Mouse (Mus musculus) liver, embryonic 12.5 days (tissue): ENCODE data around the gene Spem2. TPM values are rescaled to one million over a fixed set of nuclear protein-coding genes. Genes with fewer than 3 reads are reported as not detected.
A peak's percentile ranks its signal among the peaks of the same experiment; 100 is the strongest.

Source experiments
- ATAC-seq: fragments of 200-750 bp; cut with Nextera tagmentation; 2 replicates; pipeline ENCODE4 v1.8.0; 2017; ENCODE audit warnings: moderate number of reproducible peaks, mild to moderate bottlenecking, moderate library complexity
- H3K27ac ChIP-seq: fragments of 300-500 bp; sonication (generic); 2 replicates; pipeline ENCODE4 v1.5.1; 2016; ENCODE audit warnings: mild to moderate bottlenecking
- H3K27me3 ChIP-seq: fragments of 300-500 bp; sonication (generic); replicated peaks from 2 replicates; pipeline ENCODE4 v1.6.1; 2016; ENCODE audit warnings: mild to moderate bottlenecking, moderate library complexity
- H3K36me3 ChIP-seq: fragments of 300-500 bp; sonication (generic); 2 replicates; pipeline ENCODE4 v1.6.1; 2016; ENCODE audit warnings: mild to moderate bottlenecking, moderate library complexity
- H3K4me1 ChIP-seq: fragments of 300-500 bp; sonication (generic); 2 replicates; pipeline ENCODE4 v1.6.1; 2016
- H3K4me2 ChIP-seq: fragments of 300-500 bp; sonication (generic); 2 replicates; pipeline ENCODE4 v1.6.1; 2016; ENCODE audit warnings: mild to moderate bottlenecking, moderate library complexity
- H3K4me3 ChIP-seq: fragments of 300-500 bp; sonication (generic); 2 replicates; pipeline ENCODE4 v1.5.1; 2016; ENCODE audit warnings: mild to moderate bottlenecking, moderate library complexity
- H3K9ac ChIP-seq: fragments of 300-500 bp; sonication (generic); 2 replicates; pipeline ENCODE4 v1.6.1; 2016; ENCODE audit warnings: mild to moderate bottlenecking, moderate library complexity
- H3K9me3 ChIP-seq: fragments of 300-500 bp; sonication (generic); replicated peaks from 2 replicates; pipeline ENCODE4 v1.6.1; 2016; ENCODE audit warnings: mild to moderate bottlenecking, moderate library complexity
- WGBS: fragments of 180-500 bp; shearing (Covaris S2); methylation state at CpG from one replicate; pipeline ENCODE4 v1.1.7; 2016; ENCODE audit not compliant: insufficient replicate concordance; 5-methylcytosine and 5-hydroxymethylcytosine counted together
- polyA plus RNA-seq: library from polyadenylated mRNA; unstranded; fragments of >200 nt; fragmentation: Nextera tagmentation; extraction: Ambion mirVana; gene quantifications from 2 replicates; pipeline ENCODE4 v1.2.1, GENCODE M21; 2016

Spem2 gene
- polyA plus RNA-seq, 1 experiment from 2014 or later = not detected

GRCm38 (mm10) chr11:69834001-69834549 lies 15.8 kb upstream of the Spem2 start:
- peak overlapping the region; percentile 44 for H3K4me3 ChIP-seq
- H3K4me2 ChIP-seq = peak overlapping the region; percentile 98
- WGBS = 5% methylated on average over 46 of the region's 48 CpGs
- H3K27me3 ChIP-seq = peaks cover 82% of the 10 kb centered on the region
- peak overlapping the region; percentile 68 for H3K9ac ChIP-seq
- H3K36me3 ChIP-seq = 0 out of 2 replicates have a peak, but pooled peaks cover 4% of the 10 kb centered on the region
- no peak overlapping the region for H3K27ac ChIP-seq
- ATAC-seq = peak; percentile 31; the same call in 1 of the 2 replicates
- peaks cover 58% of the 10 kb centered on the region for H3K4me1 ChIP-seq
- no peaks in the 10 kb centered on the region for H3K9me3 ChIP-seq

GRCm38 (mm10) chr11:69833554-69833953 lies 15.3 kb upstream of the Spem2 start:
- Histone ChIP-seq H3K4me3 (peak overlapping the region; percentile 44), H3K9me3 (no peaks in the 10 kb centered on the region), H3K27me3 (peaks cover 82% of the 10 kb centered on the region), H3K4me2 (peak overlapping the region; percentile 98), H3K36me3 (0 out of 2 replicates have a peak, but pooled peaks cover 4% of the 10 kb centered on the region), H3K27ac (no peak overlapping the region), H3K4me1 (peaks cover 54% of the 10 kb centered on the region), H3K9ac (peak overlapping the region; percentile 68)
- ATAC-seq = no peak
- 41% methylated on average over 8 of the region's 8 CpGs for WGBS

DNA sequence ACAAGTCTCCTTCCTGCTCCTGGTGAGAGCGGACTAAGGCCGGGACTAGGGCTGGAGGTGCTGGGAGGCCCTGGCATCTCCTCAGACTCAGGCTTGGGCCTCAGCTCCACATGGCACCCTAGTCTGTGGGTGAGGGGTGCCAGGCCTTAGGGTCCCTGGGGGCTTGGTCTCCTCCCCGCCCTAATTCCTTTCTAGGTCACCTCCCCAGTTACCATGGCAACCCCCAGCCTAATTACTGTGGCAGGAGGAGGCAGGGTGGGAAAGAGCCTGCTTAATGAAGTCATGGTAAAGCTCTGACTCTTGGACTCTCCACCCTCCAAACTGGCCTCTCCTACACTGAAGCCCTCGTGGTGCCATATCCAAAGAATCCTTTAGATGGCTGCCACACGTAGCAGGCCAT lies 10.6 kb upstream of the Spem2 start:
- Histone ChIP-seq H3K4me1 (peaks cover 13% of the 10 kb centered on the region), H3K4me2 (no peak overlapping the region), H3K9ac (no peak overlapping the region), H3K36me3 (peaks cover 41% of the 10 kb centered on the region), H3K9me3 (no peaks in the 10 kb centered on the region), H3K4me3 (no peak overlapping the region), H3K27me3 (peaks cover 49% of the 10 kb centered on the region), H3K27ac (no peak overlapping the region)
- no peak for ATAC-seq
- 75% methylated on average over 5 of the region's 5 CpGs for WGBS

- Histone ChIP-seq H3K36me3 (peaks cover 37% of the 10 kb centered on the region), H3K9ac (no peak overlapping the region), H3K27ac (no peak overlapping the region), H3K4me3 (no peak overlapping the region), H3K9me3 (no peaks in the 10 kb centered on the region), H3K4me2 (no peak overlapping the region), H3K4me1 (no peaks in the 10 kb centered on the region), H3K27me3 (peaks cover 15% of the 10 kb centered on the region)
- 55% methylated on average over 2 of the region's 2 CpGs for WGBS
- ATAC-seq = no peak
These were observed 5.2 kb upstream of the Spem2 start for GRCm38 (mm10) chr11:69823456-69823855.

DNA sequence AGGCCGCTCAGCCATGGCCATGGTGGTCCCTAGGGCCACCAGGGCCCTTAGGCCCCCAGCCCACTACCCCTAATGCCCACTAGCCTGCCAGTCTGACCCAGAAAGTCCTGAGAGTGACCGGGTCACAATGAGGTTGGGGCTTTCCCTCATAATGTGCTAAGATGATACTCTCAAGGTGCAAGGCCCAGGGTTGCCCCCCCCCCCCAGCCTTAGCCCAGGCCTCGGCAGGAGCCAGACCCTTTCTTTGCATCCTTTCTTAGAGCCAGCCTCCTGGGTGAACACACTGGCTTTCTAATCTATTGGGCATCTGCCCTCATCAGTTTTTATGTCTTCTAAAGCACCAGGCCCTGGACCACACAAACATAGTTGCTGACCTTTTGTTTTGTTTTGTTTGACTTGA lies 3.8 kb upstream of the Spem2 start, which contains the start of gene Spem1:
Gene Spem1 (minus strand): TSS at position 101 of the 400 bp plus-strand sequence.
- Histone ChIP-seq H3K4me2 (no peak within 1 kb of the TSS), H3K4me3 (no peak within 1 kb of the TSS), H3K4me1 (no peaks in the 10 kb centered on the region), H3K9ac (no peak within 1 kb of the TSS), H3K27ac (no peak within 1 kb of the TSS), H3K27me3 (peaks cover 24% of the 10 kb centered on the region), H3K9me3 (no peaks in the 10 kb centered on the region), H3K36me3 (peaks cover 23% of the 10 kb centered on the region)
- no peak for ATAC-seq
- 77% methylated on average over 3 of the region's 3 CpGs for WGBS

DNA sequence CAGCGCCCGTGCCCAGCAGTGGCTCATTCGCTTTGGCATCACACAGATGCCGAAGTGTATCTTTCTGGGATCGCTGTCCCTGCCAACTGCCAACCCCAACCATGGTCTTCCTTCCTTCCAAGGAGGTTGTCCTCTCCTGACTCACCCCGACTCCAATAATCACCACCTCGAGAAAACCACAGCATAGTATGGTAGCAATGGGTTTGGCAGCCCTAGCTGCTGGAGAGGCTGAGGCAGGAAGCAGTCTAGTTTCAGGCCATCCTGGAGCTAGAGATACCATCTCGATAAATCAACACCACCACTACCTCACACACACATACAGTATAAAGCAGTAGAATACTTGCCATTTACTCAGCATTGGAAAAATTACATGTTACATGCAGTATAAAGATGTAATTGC lies 606 bp upstream of the Spem2 start:
- H3K27me3 ChIP-seq = peaks cover 34% of the 10 kb centered on the region
- ATAC-seq = no peak
- H3K4me3 ChIP-seq = no peak overlapping the region
- WGBS = 68% methylated on average over 8 of the region's 8 CpGs
- no peaks in the 10 kb centered on the region for H3K36me3 ChIP-seq
- no peak overlapping the region for H3K4me2 ChIP-seq
- no peaks in the 10 kb centered on the region for H3K4me1 ChIP-seq
- H3K9ac ChIP-seq = no peak overlapping the region
- H3K27ac ChIP-seq = no peak overlapping the region
- H3K9me3 ChIP-seq = no peaks in the 10 kb centered on the region

- Histone ChIP-seq H3K9me3 (no peaks in the 10 kb centered on the region), H3K27me3 (peaks cover 52% of the 10 kb centered on the region), H3K36me3 (no peaks in the 10 kb centered on the region), H3K4me1 (no peaks in the 10 kb centered on the region), H3K9ac (no peak overlapping the region), H3K4me3 (no peak overlapping the region), H3K4me2 (no peak overlapping the region), H3K27ac (no peak overlapping the region)
- no peak for ATAC-seq
- 83% methylated on average over 12 of the region's 12 CpGs for WGBS
These were observed 1.7 kb downstream of the Spem2 start for GRCm38 (mm10) chr11:69816520-69816919.

- Histone ChIP-seq H3K4me2 (no peak within 1 kb of the TSS), H3K4me3 (no peak within 1 kb of the TSS), H3K27ac (no peak within 1 kb of the TSS), H3K4me1 (no peaks in the 10 kb centered on the region), H3K9me3 (no peaks in the 10 kb centered on the region), H3K36me3 (no peaks in the 10 kb centered on the region), H3K27me3 (peaks cover 66% of the 10 kb centered on the region), H3K9ac (no peak within 1 kb of the TSS)
- no peak for ATAC-seq
- 56% methylated on average over 10 of the region's 10 CpGs for WGBS
These were observed 3.1 kb downstream of the Spem2 start, which contains the start of gene Gm39566 for GRCm38 (mm10) chr11:69815155-69815554. TSS of gene Gm39566 (minus strand) at chr11:69815298.

- H3K4me2 ChIP-seq = no peak overlapping the region
- no peak overlapping the region for H3K27ac ChIP-seq
- 0 out of 2 replicates have a peak, but pooled peaks cover 5% of the 10 kb centered on the region for H3K9me3 ChIP-seq
- no peak overlapping the region for H3K4me3 ChIP-seq
- peaks cover 73% of the 10 kb centered on the region for H3K27me3 ChIP-seq
- no peaks in the 10 kb centered on the region for H3K36me3 ChIP-seq
- no peaks in the 10 kb centered on the region for H3K4me1 ChIP-seq
- ATAC-seq = no peak
- H3K9ac ChIP-seq = no peak overlapping the region
These were observed 8.0 kb downstream of the Spem2 start for GRCm38 (mm10) chr11:69810280-69810679.

DNA sequence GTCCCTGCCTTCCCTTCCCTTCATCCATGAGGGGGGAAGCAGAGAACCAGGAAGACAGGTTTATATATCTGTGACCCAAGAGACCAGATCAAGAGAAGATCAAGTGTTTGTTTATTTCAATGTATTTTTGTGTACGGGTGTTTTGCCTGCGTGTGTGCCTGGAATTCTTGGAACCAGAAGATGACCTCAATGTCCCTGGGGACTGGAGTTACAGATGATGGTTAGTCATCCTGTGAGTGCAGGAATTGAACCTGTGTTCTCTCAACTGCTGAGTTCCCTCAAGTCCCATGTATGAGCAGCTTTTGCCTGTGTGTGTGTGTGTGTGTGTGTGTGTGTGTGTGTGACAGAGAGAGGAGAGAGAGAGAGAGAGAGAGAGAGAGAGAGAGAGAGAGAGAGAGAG lies 10.6 kb downstream of the Spem2 start:
- peaks cover 79% of the 10 kb centered on the region for H3K27me3 ChIP-seq
- ATAC-seq = no peak
- 71% methylated on average over 2 of the region's 2 CpGs for WGBS
- H3K4me3 ChIP-seq = no peak overlapping the region
- H3K27ac ChIP-seq = no peak overlapping the region
- no peaks in the 10 kb centered on the region for H3K36me3 ChIP-seq
- no peak overlapping the region for H3K4me2 ChIP-seq
- 0 out of 2 replicates have a peak, but pooled peaks cover 5% of the 10 kb centered on the region for H3K9me3 ChIP-seq
- peaks cover 25% of the 10 kb centered on the region for H3K4me1 ChIP-seq
- H3K9ac ChIP-seq = no peak overlapping the region

DNA sequence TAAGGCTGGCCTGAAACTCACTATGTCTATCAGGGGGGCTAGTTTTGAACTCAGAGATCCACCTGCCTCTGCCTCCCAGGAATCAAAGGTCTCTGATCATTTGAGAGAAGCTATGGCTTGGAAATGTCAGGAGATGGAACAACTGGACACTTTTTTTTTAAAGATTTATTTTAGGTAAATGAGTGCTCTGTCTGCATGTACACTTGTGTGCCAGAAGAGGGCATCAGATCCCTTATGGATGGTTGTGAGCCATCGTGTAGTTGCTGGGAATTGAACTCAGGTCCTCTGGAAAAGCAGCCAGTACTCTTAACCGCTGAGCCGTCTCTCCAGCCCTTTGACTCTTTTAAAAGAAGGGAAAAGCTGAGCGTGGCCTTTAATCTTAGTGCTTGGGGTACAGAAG lies 11.9 kb downstream of the Spem2 start:
- Histone ChIP-seq H3K36me3 (no peaks in the 10 kb centered on the region), H3K4me1 (peaks cover 37% of the 10 kb centered on the region), H3K9ac (no peak overlapping the region), H3K27me3 (peaks cover 80% of the 10 kb centered on the region), H3K27ac (no peak overlapping the region), H3K4me2 (no peak overlapping the region), H3K4me3 (no peak overlapping the region), H3K9me3 (0 out of 2 replicates have a peak, but pooled peaks cover 5% of the 10 kb centered on the region)
- ATAC-seq = no peak
- 66% methylated on average over 4 of the region's 4 CpGs for WGBS

DNA sequence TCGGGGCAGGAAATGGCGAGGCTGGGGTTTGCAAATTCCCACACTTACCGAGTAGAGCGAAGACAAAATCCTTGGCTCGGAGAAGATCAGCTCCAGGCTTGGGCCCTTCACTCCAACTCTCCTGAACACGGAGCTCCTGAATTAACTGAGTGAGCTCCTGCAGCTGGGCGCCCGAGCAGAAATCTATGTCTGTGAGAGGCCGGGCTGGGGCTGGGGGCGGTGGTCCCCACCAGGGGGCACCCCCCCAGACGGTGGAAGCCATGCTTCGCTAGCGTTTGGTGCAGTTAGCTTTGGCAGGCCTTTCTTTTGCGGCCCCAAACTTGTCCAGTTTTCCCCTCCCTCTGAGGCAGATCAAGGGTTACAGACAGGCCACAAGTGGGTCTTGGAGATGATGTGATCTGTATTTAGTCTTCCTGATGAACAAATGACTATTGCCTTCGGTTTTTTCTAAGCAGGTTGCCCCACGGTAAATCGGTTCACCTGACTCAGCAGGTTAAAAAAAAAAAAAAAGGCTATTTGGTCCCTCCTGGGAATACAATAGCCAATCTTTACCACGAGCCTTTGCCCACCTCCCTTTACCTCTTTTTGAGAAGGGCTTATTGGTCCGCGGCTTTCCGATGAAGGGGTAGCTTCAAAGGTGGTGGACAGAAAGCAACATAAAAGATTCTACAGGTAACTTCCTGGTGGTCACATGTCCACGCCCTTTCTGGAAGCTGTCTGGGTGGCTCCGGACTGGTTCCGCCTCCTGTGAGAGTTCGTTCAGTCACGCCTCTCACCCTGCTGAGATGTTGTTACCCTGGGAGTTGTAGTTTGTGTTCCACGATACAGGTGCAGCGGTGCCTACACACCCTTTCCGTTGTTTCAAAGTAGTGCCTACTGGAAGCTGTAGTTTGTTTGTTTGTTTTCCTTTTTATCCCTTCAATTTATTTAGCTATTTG lies 13.0 kb downstream of the Spem2 start, which contains the start of gene Tmem102:
Gene Tmem102 (minus strand): TSS at position 653 of the 938 bp plus-strand sequence.
- H3K4me1 ChIP-seq = peaks cover 48% of the 10 kb centered on the region
- no peaks in the 10 kb centered on the region for H3K36me3 ChIP-seq
- no peak for ATAC-seq
- H3K27me3 ChIP-seq = peaks cover 80% of the 10 kb centered on the region
- H3K27ac ChIP-seq = no peak within 1 kb of the TSS
- H3K4me2 ChIP-seq = peak within 1 kb of the TSS; percentile 70
- WGBS = 18% methylated on average over 29 of the region's 29 CpGs
- H3K9me3 ChIP-seq = 0 out of 2 replicates have a peak, but pooled peaks cover 5% of the 10 kb centered on the region
- peak within 1 kb of the TSS; percentile 57; the same call in 1 of the 2 replicates for H3K4me3 ChIP-seq
- no peak within 1 kb of the TSS for H3K9ac ChIP-seq
